Mouse (Mus musculus): ENCODE results near the gene Gbx1. TPM values are rescaled to one million over a fixed set of nuclear protein-coding genes. Genes with fewer than 3 reads are reported as not detected.

Gene Gbx1
- polyA plus RNA-seq, 1 experiment from 2014 or later = 0.05 TPM

Other genes starting within 250 kb of the Gbx1 start
- 4.9 and 5.4 TPM in 2 replicates for gene Kcnh2, start 175.6 kb downstream of the Gbx1 start, polyA plus RNA-seq (2016; fragmentation: Nextera tagmentation; extraction: Ambion mirVana)
- 5.2 and 6.1 TPM in 2 replicates for gene Nos3, start 162.4 kb downstream of the Gbx1 start, polyA plus RNA-seq (2016; fragmentation: Nextera tagmentation; extraction: Ambion mirVana)
- 0.46 and 0.47 TPM in 2 replicates for gene Atg9b, start 135.1 kb downstream of the Gbx1 start, polyA plus RNA-seq (2016; fragmentation: Nextera tagmentation; extraction: Ambion mirVana)
- gene Abcb8, start 133.5 kb downstream of the Gbx1 start, polyA plus RNA-seq (2016; fragmentation: Nextera tagmentation; extraction: Ambion mirVana) = 41.6 and 42.9 TPM in 2 replicates
- 1.2 and 1.7 TPM in 2 replicates for gene Asic3, start 113.8 kb downstream of the Gbx1 start, polyA plus RNA-seq (2016; fragmentation: Nextera tagmentation; extraction: Ambion mirVana)
- 53.8 and 54.5 TPM in 2 replicates for gene Cdk5, start 103.7 kb downstream of the Gbx1 start, polyA plus RNA-seq (2016; fragmentation: Nextera tagmentation; extraction: Ambion mirVana)
- 47.1 and 50.2 TPM in 2 replicates for gene Slc4a2, start 103.4 kb downstream of the Gbx1 start, polyA plus RNA-seq (2016; fragmentation: Nextera tagmentation; extraction: Ambion mirVana)
- gene Fastk, start 81.9 kb downstream of the Gbx1 start, polyA plus RNA-seq (2016; fragmentation: Nextera tagmentation; extraction: Ambion mirVana) = 105 TPM in 2 replicates
- gene Tmub1, start 79.3 kb downstream of the Gbx1 start, polyA plus RNA-seq (2016; fragmentation: Nextera tagmentation; extraction: Ambion mirVana) = 21.0 and 21.8 TPM in 2 replicates
- 42.0 and 67.8 TPM in 2 replicates for gene Agap3, start 75.0 kb downstream of the Gbx1 start, polyA plus RNA-seq (2016; fragmentation: Nextera tagmentation; extraction: Ambion mirVana)
- gene Asb10, start 13.8 kb upstream of the Gbx1 start, polyA plus RNA-seq (2016; fragmentation: Nextera tagmentation; extraction: Ambion mirVana) = 0.72 and 1.1 TPM in 2 replicates
- 0.06 and 0.19 TPM in 2 replicates for gene 4931409K22Rik, start 29.6 kb upstream of the Gbx1 start, polyA plus RNA-seq (2016; fragmentation: Nextera tagmentation; extraction: Ambion mirVana)
- gene Abcf2, start 50.3 kb upstream of the Gbx1 start, polyA plus RNA-seq (2016; fragmentation: Nextera tagmentation; extraction: Ambion mirVana) = 131 and 134 TPM in 2 replicates
- 20.1 and 24.0 TPM in 2 replicates for gene Chpf2, start 59.5 kb upstream of the Gbx1 start, polyA plus RNA-seq (2016; fragmentation: Nextera tagmentation; extraction: Ambion mirVana)
- gene Smarcd3, start 97.2 kb upstream of the Gbx1 start, polyA plus RNA-seq (2016; fragmentation: Nextera tagmentation; extraction: Ambion mirVana) = 68.5 and 72.6 TPM in 2 replicates
- gene Nub1, start 158.3 kb upstream of the Gbx1 start, polyA plus RNA-seq (2016; fragmentation: Nextera tagmentation; extraction: Ambion mirVana) = 28.3 and 29.4 TPM in 2 replicates
- 40.3 and 44.8 TPM in 2 replicates for gene Wdr86, start 203.5 kb upstream of the Gbx1 start, polyA plus RNA-seq (2016; fragmentation: Nextera tagmentation; extraction: Ambion mirVana)
- 1.6 TPM in 1 of 2 replicates, not detected in the other for gene Crygn, start 230.8 kb upstream of the Gbx1 start, polyA plus RNA-seq (2016; fragmentation: Nextera tagmentation; extraction: Ambion mirVana)

Data from limb, embryonic 12.5 days (tissue).